Mouse (Mus musculus) erythroblast, embryonic 14.5 days (primary cell): Measurements from ENCODE around the gene Lig3.

ENCODE experiments used
- GATA1 ChIP-seq: IDR thresholded peaks from 2 replicates; pipeline ENCODE4 v1.6.1; 2012; ENCODE audit warnings: low read length, inconsistent platforms, mixed read lengths
- TAL1 ChIP-seq: IDR thresholded peaks from 3 replicates; pipeline ENCODE4 v1.6.1; 2012; ENCODE audit warnings: low read length, inconsistent platforms, mixed read lengths

DNA sequence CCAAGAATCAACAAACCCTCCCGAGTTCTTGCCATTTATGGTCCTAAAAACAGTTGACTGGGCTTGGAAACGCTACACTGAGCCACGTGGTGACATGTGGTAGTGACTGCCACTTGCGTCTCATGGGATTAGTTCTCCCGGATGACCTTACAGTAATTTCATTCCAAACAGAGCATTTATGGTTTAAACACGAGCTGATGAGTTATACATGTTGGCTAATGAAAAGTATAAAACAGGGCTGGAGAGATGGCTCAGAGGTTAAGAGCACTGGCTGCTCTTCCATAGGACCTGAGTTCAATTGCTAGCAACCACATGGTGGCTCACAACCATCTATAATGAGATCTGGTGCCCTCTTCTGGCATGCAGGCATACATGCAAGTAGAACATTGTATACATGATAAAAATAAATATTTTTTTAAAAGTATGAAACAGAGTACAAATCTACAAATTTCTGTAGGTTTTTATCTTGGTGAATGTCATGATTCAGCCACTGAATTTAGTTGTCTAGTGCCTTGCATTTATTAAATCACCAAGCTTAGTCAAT lies 18.6 kb upstream of the Lig3 start:
- no peak for TF ChIP-seq TAL1
- TF ChIP-seq GATA1: no peak
